Mouse (Mus musculus): ENCODE measurements around the gene Hnrnpm. TPM values are rescaled to one million over a fixed set of nuclear protein-coding genes. Genes with fewer than 3 reads are reported as not detected.
"Not testable (repeated sequence)": the region's sequence is repeated elsewhere in the genome, so short reads cannot be mapped to it uniquely, and the experiment has no call there.

Hnrnpm gene
- total RNA-seq, 2 experiments from 2014 or later, result 85.1 to 108 TPM

DNA sequence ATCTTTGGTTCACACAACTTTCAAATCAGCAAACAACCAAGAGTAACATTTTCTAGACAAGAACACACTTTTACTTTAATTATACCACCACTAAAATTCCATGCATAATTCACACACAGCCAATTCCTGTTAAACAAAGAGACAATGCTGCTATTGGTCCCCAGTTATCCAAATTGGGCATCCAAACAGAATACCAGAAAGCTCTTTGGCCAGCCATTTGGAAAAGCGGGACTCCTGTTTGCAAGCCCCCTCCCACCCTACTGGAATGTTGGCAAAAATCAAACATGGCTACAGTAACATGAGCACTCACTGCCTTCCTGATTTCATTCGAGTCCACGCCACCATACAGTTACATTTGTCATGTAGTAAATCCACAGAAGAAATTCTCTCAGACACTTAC lies 17.0 kb downstream of the Hnrnpm start:
- DNase-seq, result no peak

DNA sequence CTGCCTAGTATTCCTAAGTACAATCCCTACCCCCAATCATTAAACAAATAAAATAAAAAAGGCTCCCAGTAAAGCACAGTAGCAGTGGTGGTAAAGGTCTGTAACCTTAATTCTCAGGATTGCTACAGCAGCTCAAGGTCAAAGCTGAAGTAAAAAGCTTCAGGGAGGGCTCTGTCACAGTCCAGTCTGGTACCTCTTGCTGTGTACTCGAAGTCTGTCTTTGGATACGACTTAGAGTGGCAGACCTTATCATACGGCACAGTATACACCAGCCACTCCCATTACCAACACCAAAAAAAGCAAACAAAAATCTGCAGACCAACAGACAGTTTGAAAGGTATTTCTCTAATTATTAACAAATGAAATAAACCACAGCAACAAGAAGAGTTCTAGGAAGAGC lies 19.8 kb downstream of the Hnrnpm start:
- DNase-seq, result no peak

DNA sequence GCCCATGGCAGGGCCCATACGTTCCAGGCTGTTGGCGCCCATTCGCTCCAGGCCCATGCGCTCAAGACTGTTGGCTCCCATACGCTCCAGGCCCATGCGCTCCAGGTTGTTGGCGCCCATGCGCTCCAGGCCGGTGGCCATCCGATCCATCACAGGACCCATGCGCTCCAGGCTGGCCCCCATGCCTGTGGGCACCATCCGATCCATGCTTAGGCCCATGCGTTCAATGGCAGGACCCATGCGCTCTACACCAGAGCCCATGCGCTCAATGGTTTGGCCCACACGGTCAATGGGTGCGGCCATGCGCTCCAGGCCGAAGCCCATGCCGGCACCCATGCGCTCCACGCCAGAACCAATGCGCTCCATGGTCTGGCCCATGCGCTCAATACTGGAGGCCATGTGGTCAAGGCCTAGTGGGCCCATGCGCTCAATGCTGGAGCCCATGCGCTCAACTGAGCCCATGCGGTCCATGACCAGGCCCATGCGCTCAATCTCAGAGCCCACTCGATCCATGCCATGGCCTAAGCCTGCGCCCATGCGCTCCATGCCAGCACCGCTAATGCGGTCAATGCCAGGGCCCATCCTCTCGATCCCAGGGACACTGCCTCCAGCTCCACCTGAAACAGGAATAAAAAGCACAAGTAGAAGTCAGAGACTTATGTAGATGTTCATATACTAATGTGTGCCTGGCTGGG lies 36.7 kb downstream of the Hnrnpm start:
- DNase-seq, result no peak

DNA sequence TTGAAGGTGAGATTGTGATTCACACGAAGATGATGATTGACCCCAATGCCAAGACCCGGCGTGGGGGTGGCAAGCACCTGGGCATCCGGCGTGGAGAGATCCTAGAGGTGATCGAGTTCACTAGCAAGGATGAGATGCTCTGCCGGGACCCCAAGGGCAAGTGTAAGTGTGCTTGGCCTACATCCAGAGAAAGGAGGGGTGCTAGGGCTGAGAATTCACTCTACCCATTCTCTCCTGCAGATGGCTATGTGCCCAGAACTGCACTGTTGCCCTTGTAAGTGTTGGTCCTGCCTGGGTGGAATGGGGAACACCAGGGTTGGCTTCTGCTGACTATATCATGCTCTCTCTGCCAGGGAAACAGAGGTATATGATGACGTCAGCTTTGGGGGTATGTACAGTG lies 41.6 kb downstream of the Hnrnpm start:
- DNase-seq, result no peak

DNA sequence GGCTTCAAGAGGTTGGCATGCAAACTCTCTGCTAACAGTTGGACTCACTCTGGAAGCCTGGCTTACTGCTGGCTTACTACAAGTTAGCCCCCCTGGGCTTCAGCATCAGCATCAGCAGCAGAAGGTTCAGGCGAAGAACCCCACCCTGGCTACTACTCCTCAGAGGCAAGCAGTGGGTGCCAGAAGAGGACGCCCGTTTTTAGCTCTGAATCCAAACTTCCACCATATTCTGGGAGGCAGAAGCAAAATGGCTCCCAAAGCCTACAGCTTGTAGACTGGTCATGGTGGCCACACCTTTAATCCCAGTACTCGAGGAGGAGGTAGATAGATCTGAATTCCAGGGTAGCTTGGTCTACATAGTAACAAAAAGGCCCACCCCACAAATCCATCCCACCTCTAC lies 42.6 kb downstream of the Hnrnpm start:
- no peak for DNase-seq

DNA sequence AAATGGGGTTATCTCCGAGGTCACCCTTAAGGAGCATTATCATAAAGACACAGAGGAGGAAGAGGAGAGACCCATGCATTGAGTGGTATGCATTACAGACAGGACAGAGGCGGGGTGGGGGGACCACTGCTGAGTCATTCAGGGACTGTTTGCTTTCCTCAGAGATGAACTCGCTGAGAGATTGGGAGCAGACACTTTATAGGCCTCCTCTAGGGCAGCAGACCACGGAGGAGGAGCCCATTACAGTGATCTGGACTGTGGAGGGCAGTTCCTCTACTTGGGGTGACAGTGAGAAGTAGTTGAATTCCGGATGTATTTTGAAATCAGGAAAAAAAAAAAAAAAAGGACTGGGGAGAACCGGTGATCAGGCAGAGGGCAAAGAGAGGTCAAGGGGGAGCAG lies 46.9 kb downstream of the Hnrnpm start:
- no peak for DNase-seq

DNA sequence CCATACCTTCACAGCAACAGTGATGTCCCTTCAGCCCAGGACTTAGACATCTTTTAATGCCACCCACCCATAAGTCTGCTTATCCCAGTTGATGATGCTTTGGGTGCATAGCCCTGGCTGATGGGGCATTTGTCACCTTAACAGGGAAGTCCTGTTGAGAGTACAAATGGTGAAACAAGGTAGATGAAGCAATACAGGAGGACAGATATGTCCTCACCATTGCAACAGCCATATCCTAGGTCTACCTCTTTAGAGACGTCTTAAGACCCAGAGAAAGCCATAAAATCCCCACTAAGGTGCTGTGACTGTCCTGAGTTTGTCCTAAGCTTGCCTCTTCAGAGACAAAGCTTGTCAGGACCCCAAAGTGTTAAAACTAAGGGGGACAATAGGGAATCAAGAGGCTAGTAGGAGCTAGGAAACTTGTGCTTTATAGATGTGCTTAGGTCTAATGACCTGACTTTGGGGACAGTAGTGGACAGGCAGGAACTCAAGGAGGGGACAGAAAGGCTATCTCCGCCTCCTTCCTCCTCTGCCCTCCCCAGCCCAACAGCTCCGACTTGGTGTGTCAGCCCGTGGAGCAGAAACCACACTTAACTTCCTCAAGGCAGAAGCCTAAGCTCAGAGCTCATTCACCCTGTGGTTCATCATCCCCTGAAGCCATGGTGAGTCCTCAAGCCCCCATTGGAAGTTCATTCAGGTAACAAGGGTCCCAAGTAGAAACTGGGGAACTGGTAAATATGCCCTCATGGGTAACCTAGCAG lies 49.0 kb downstream of the Hnrnpm start, which contains the start of gene Pram1:
TSS of gene Pram1 (plus strand) at position 541 of the 761 bp plus-strand sequence.
- DNase-seq, result no peak

DNA sequence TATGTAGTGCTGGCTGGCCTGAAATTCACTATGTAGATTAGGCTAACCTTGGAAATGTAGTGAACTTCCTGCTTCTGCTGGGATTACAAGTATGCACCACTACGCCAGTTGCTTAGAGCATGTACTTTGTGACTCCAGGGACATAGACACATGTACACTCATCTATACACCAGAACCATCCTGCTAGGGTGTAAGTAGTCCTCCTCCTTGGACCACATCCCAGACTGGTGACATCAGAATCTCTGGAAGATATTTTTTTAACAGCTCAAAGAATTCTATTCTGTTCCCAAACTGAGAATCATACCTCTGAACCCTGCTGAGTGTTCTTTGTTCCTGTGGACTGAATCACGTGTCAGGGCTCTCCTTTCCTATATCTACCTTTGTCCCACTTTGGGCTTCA lies 49.6 kb downstream of the Hnrnpm start:
- DNase-seq, result no peak

DNA sequence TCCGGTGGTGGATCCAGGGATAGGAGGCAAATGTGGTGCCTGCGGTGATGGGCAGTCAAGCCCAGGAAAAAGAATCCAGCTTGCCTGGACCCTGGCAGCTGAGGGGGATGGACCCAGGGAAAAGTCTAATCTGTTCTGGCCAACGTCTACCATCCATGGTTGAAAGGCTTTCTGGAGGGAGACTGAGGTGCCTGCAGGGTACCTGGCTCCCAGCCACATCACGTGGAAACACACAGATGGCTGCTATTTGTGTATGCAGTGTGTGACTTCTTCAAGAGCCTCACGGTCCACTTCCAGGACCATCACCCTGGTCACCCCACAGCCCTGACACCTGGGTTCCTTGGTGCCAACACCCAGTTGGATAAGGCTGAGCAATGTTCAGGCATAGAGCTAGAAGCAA lies 54.9 kb downstream of the Hnrnpm start:
- DNase-seq, result no peak

DNA sequence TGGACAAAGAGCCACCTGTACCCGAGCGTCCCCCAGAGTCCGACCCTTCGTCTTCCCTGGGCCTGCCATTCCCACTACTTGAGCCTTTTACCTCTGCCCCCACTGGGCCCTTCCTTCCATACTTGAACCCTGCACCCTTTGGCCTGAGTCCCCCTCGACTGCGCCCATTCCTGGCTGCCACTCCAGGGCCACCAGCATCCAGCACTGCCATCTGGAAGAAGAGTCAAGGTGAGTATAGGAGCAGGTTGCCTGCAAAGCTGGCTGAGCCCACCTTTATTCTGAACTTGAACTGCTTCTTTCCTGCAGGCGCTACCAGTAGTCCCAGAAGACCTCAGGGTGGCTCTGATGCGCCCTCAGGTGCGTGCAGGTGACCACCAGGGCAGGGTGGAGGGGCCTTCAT lies 55.4 kb downstream of the Hnrnpm start:
- DNase-seq, result no peak

DNA sequence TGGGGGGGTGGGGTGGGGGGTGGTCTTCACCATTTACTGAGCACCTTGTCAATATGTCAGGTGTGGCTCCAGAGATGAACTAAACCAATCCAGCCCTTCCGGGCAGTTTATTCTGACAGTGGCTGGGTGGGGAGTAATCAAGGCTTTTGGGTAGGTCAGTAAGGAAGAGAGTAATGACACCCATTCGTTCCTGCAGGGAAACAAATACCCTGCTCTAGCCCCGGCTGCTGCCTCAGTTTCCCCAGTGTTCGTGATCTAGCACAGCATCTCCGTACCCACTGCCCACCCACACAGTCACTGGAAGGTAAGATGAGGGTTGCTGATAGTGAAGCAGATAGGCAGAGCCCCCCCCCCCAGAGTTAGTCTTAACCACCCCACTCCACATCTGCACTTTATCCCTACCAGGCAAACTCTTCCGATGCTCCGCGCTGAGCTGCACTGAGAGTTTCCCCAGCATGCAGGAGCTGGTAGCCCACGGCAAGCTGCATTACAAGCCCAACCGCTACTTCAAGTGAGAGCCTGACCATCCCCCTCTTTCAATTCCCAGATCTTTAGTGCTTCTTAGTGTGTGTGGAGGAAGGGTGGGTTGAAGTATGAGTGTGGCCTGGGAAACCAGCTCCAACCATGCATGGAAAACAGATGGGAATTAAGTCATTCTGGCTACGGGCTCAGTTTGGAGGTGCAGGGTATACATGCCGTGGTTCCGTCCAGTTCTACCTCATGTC lies 56.3 kb downstream of the Hnrnpm start:
- DNase-seq, result no peak

DNA sequence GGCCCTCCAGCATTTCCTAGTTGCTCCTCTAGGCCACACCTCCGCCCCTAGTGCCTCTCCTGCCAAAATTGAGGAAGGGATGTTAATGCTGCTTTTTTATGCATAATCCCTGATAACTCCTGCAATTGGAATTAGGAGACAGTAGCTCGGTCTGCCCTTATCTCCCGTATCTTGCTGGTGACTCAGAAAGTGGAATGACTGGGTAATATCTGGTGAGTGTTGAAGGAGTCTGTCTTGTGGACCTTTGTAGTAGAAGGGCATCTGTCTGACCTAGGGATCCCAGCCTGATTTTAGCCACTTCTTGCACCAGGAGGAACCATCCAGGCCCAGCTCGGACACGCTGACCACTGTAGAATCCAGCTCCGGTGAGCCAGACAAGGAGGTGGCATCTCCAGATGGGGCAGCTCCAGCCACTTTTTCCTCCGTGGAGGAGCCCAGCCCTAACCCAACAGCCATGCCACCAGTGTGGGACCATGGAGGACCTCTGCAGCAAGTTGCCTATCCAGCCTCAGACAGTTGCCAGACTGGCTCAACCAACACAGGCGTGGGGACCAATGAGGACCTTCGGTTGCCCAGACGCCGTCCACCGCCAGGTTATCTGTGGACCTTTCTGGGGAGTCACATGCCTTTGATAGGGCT lies 57.1 kb downstream of the Hnrnpm start:
- DNase-seq, result no peak

DNA sequence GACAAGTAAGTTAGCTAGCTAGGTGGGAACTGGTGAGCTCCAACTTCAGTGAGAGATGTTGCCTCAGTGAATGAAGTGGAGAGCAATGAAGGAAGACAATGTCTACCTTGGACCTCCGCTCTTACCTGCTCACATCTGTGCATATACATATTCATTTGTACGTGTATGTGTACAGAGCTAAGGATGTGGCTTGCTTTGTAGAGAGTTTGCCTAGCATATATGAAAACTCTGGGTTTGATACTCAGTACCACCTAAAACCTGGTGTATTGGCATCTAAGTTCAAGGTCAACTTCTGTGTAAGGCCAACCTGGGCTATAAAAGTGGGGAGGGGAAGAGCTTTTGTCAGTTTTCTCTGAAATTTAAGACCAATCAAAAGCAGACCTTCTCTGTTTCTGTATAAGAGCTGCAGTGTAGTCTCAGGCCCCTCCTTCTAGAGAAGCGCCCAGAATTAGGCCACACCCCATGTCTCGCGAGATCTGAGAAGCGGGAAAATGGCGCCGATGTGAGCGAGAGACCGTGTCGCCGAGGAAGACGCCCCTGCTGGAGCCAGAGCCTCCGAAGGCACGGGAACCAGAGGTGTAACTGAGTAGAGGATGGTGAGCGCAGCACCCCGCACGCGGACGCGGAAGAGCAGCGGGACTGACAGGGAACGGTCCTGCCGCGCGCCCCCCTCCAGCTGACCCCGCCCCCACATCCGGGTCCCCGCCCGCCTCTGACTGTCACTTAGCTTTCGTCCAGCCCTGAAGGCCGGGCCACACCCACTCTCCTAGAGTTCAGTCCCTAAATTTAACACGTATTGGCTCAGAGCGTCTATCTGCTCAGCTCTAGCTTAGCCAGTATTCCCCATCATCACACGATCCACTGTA lies 57.8 kb downstream of the Hnrnpm start, which contains the start of gene Zfp414:
TSS of gene Zfp414 (plus strand) at position 470 of the 866 bp plus-strand sequence.
- DNase-seq, result peak; percentile 90

DNA sequence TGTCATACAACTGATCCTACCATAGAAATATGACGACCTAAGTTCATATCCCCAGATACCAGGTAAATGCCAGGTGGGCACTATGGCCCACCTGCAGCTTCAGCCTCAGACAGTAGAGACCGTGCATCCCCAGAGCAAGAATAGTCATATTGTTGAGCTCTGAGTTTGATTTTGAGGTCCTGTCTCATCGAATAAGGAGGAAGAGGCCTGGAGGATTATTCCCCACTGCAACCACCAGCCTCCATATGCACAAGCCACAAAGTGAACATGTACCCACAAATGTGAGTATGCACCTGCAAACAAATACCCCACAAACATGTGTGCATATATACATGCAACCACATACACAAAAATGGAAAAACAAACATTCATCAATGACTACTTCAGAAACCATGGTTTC lies 59.4 kb downstream of the Hnrnpm start:
- no peak for DNase-seq

DNA sequence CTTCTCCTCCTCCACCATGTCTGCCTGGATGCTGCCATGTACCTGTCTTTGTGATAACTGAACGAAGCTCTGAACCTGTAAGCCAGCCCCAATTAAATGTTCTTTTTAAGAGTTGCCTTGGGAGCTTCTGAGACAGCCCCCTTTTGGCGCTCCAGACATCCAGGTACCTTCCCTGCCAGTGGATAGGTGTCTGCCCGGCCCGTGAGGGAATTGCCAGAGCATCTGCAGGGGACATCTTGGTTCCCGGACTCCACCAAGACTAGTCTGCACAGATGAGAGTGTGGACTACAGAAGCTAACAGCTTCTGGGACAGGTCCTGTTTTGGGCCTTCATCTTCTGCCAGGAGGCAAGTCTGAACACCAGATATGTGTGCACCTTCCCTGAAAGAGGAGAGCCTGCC lies 72.9 kb downstream of the Hnrnpm start:
- not testable (repeated sequence) for DNase-seq

DNA sequence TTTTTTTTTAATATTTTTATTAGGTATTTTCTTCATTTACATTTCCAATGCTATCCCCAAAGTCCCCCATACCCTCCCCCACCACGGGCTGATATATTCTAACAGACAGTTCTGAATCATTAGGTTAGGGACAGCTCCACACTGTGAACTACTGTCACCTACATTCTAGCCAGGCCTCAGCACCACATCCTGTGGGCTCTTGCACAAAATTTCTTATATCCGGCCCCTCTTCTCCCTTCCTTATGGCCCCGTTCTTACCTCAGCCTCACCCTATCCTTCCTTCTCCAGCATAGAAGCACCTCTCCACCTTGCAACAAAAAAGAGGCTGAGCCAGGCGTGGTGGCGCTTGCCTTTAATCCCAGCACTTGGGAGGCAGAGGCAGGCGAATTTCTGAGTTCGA lies 76.1 kb downstream of the Hnrnpm start:
- DNase-seq, result no peak

DNA sequence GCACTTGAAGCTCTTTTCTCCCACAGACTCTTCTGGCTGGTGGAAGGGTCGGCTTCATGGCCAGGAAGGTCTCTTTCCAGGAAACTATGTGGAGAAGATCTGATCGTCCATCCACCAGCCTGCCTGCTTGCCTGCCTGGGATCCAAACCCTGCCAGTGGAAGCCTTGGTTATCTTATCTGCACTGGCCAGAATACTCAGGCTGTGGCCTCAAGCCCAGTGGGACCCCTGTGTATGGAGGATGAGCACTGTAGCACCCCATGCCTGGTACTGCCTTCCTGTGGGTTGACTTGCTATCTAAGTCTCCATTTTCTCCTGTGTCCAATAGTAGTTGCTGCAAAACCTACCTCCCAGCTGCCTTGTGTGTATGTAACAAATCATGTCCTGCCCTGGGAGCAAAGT lies 79.4 kb downstream of the Hnrnpm start:
- DNase-seq, result no peak

DNA sequence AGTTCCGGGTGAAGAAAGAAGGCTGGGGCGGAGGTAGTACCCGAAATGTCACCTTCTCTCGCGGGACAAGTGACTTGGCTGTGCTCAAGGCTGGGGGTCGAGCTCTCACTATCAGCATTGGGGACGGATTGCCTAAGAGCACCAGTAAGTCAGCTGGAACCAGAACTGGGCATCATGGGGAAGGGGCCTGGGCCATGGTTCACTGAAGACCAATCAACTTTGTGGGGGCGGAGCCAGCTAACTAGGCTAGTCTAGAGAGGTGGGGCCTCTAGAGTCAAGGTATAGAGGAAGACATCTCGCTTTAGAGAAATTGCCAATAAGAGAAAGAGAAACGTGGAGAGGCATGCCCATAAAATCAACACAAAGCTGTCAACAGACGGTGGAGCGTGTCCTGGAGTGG lies 84.7 kb downstream of the Hnrnpm start:
- no peak for DNase-seq

DNA sequence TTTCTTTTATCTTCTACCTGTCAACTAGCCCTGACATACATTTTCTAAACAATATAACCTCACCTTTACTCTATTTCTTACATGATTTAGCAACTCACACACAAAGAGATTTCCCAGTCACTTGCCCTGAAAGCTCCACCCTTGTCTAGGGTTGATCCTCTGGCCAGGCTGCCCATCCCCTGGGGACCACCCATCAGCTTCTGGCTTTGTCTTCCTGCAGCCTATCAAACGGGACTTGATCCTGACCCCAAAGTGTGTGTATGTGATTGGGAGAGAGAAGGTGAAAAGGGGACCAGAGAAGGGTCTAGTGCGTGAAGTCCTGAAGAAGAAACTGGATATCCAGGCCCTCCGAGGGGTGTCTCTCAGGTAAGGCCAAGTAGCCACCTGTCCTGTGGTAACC lies 85.8 kb downstream of the Hnrnpm start:
- DNase-seq, result no peak

DNA sequence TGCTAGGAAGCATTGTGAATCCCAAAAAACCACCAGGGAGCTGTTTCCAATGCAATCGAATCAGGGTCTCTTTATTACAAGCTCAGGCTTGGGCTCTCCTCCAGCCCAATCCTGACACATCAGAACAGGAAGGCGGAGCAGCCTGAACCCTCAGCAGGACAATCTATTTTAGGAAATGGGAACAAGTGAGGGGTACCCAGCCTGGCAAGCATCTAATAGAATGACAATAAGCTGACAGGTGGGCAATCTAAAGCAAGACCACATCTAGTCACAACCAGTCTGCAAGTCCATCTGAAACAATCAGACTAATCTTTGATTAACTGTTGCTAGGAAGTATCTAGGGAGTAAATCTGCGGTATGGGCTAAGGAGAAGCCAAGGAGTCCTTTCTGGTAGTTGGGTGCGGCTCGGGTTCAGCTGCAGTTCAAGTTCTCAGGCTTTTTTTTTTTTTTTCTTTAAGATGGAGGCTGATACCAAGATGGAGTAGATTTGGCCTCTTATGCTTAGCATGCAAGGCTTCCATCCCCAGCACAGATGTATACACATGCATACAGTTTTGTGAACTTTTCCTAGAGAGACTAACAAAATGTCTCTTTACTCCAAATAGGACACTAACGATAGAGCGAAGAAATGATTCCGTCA lies 86.7 kb downstream of the Hnrnpm start:
- DNase-seq, result no peak

DNA sequence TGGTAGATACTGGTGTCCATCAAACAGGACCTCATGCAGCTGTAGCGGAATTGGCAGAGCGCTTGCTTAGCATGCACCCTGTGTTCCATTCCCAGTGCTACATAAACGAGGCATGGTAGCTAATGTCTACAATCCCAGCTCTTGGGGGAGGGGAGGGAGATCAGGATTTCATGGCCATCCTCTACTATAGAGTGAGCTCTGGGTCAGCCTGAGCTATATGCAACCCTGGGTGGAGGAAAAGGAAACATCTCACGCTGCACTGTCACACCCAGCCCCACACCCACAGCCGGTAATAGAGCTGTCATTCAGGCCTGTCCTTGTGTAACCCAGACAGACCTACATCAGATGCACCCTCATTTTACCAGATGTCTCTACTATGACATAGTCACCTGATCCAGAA lies 88.2 kb downstream of the Hnrnpm start:
- DNase-seq, result no peak

All from gastrocnemius, postnatal 10 days (tissue).